Mouse (Mus musculus) layer of hippocampus, adult 18-20 months (tissue): Measurements from ENCODE around the gene Mgmt. TPM values are rescaled to one million over a fixed set of nuclear protein-coding genes. Genes with fewer than 3 reads are reported as not detected.

Experiments used
- DNase-seq, 2 experiments: peaks; one replicate each; pipeline ENCODE4 v3.0.0; 2022; ENCODE audit warnings: low spot score in 2 of 2
- total RNA-seq, 2 experiments: library from RNA; stranded (reverse); gene quantifications; 2 replicates each; pipeline ENCODE4 v1.2.3; 2021

Mgmt gene
- total RNA-seq, 2 experiments from 2014 or later: 0.77 to 0.94 TPM

GRCm38 (mm10) chr7:137000703-137001102 lies 106.3 kb downstream of the Mgmt start:
- no peak for DNase-seq

DNA sequence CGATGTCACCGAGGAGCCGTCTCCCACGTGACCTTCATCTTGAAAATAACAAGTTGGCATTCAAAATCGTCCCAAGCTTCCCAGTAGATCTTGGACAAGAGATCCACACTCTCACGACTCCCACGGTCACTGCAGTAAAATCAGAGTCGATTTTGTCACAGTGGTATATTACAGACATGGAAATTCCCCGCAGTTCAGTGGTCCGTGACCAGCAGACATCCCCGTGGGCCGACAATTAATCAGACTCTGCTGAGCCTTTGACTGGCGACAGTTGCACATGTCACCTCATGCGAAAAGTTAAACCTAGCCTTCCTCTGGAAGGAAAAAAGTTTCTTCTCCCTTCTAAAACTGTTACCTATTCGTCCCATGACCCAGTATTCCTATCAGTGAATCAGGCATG lies 106.8 kb downstream of the Mgmt start:
- DNase-seq: no peak

GRCm38 (mm10) chr7:137001783-137002182 lies 107.4 kb downstream of the Mgmt start:
- no peak for DNase-seq

- peak in 1 of 2 experiments; percentile 41 for DNase-seq
These were observed 108.0 kb downstream of the Mgmt start for GRCm38 (mm10) chr7:137002431-137002830.

- DNase-seq: no peak
These were observed 110.9 kb downstream of the Mgmt start for GRCm38 (mm10) chr7:137005293-137005692.

DNA sequence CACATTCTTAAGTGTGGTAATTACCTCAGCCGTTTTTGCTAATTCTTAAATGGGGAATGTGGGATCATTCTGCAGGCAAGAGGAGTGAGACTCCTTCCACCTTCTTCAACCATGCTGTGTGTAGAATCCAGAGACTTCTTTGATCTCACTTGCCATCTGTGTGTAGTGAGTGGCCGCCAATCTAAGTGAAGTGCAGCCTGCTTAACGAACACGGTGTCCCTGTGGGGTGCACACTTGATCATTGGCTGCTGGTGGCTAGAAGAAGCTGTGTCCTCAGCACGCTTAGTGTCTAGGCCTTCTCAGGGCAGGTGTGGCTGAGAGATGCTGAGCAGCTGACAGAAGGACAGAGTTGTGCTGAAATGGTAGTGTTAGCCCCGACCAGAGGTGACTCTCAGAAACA lies 113.9 kb downstream of the Mgmt start:
- no peak for DNase-seq

DNA sequence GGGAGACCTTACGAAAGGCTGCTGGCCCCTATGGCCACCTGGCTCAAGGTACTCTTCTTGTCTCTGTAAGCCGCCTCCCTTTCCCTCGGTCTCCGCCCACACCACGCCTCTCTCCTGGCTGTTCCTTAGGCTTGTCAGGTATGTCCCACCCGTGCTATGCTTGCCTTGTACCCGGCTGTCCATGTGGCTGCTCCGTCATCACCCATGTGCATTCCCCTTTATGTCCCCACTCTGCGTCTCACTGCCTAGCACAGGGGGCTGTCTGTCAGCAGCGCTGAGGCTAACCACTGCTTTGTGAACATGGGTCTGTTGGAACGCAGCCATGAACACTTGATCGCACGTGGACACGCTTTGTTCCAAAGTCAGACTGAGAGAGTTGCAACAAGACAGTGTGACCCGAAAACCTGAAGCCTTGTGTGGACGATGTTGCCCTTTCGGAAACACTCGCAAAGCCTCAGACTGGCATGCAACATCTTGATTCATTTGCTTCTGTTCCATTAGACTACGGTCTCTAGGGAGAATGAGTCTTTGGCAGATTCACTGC lies 115.4 kb downstream of the Mgmt start:
- DNase-seq: no peak

- no peak for DNase-seq
These were observed 116.0 kb downstream of the Mgmt start for GRCm38 (mm10) chr7:137010451-137010850.

- no peak for DNase-seq
These were observed 118.3 kb downstream of the Mgmt start for GRCm38 (mm10) chr7:137012687-137013086.

GRCm38 (mm10) chr7:137013433-137013832 lies 119.0 kb downstream of the Mgmt start:
- no peak for DNase-seq

DNA sequence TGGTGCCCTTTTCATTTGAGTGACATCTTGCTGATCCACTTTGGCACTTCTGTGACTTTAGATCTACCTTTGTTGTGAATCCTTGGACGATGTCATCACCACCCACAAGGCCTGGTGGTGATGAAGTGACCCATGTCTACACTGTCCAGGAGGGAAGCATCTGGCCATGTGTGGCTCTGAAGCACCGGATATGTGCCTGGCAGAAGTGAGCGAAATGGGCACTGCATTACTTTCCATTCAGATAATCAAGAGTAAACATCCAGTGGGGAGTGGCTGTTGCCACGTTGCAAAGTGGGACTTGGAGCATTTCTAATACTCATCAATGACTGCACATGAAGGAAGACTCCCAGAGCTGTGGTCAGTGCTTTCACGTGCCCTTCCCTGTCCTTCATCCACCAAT lies 124.2 kb downstream of the Mgmt start:
- no peak for DNase-seq

GRCm38 (mm10) chr7:137020195-137020594 lies 125.8 kb downstream of the Mgmt start:
- DNase-seq: no peak

DNA sequence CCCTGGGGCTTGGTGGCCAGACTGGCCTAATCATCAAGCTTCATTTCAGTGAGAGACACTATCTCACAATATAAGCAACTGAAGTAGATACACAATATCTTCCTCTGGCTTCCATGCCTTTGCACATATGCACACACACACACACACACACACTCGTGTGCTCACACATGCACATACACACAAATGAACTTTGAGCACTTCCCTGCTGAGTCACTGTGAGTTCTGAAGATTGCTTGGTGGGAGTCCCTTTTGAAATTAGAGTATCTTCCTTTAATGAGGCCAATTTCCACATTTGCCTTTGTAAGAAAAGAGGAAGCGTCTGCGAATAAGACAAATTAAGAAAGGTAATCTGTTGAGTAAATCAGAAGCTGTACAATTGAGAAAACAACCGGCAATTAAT lies 136.4 kb downstream of the Mgmt start:
- DNase-seq: no peak

GRCm38 (mm10) chr7:137033177-137033576 lies 138.8 kb downstream of the Mgmt start:
- DNase-seq: no peak

DNA sequence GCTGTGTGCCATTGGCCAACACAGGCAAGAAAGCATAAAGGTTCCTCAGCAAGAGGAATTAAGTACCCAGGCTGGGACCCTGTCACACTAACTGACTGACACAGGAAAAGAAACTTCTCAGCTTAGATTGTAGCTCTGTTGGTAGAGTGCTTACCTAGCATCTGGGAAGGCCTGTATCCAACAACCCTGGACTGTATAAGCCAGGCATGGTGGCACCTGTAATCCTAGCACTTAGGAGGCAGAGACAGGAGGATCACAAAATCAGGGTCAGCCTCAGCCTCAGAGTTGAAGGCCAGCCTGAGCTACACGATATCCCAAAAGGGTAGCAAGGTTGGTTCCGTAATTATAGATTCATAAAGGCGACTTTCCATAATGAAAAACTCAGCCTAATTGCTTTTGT lies 140.6 kb downstream of the Mgmt start:
- no peak for DNase-seq

DNA sequence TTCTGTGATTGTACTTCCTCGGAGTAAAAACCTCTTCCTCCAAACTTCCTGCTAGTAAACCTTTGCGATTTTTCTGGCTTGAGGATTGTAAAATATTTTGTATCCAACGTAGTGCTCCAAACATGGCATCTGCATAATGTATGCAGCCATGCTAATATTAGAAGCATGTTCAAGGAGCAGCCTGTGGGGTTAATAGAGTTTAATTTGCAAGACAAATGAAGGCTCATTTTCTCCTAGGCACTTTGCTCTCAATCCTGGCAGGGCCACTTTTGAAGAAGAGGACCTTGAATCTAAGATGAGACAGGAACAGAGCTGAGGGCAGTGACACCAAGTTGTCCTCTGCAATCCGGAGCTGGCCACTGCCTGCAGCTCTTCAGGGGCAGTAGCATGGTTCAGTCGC lies 141.5 kb downstream of the Mgmt start:
- no peak for DNase-seq

GRCm38 (mm10) chr7:137037471-137037870 lies 143.1 kb downstream of the Mgmt start:
- no peak for DNase-seq

GRCm38 (mm10) chr7:137037872-137038271 lies 143.5 kb downstream of the Mgmt start:
- DNase-seq: no peak

GRCm38 (mm10) chr7:137038311-137038945 lies 144.0 kb downstream of the Mgmt start:
- no peak for DNase-seq

DNA sequence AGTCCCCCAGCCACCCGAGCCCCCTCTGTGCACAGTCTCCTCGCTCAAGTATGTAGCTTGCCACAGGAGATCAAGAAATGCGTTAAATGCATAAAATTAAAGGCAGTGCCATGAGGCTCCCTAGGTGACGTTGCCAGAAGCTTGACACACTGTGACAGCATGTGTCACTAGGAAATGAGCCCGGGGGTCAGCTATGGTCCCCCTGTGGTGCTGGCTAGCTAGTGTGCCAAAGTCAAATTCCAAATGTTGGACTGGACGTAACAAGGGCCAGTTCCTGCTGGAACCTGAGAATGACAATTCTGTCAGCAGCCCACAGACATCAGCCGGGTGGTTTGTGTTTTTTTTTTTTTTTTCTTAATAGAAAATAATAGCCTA lies 144.5 kb downstream of the Mgmt start:
- no peak for DNase-seq

GRCm38 (mm10) chr7:137040646-137041045 lies 146.2 kb downstream of the Mgmt start:
- no peak for DNase-seq

- no peak for DNase-seq
These were observed 152.5 kb downstream of the Mgmt start for GRCm38 (mm10) chr7:137046891-137047290.
